Mouse (Mus musculus) kidney, adult 9 months (tissue): ENCODE results near the gene Ibsp.

Experiments
- DNase-seq: peaks from one replicate; pipeline ENCODE4 v3.0.0; 2022

Ibsp gene

GRCm38 (mm10) chr5:104298994-104299393, at the start of gene Ibsp:
TSS of gene Ibsp (plus strand) at chr5:104299171.
- DNase-seq = no peak

GRCm38 (mm10) chr5:104251811-104252210, 47.2 kb upstream of the Ibsp start:
- no peak for DNase-seq

- no peak for DNase-seq
Observed at GRCm38 (mm10) chr5:104256585-104256984, 42.4 kb upstream of the Ibsp start.

GRCm38 (mm10) chr5:104261908-104262461, 37.0 kb upstream of the Ibsp start:
- no peak for DNase-seq

GRCm38 (mm10) chr5:104263014-104263776, 35.8 kb upstream of the Ibsp start:
- no peak for DNase-seq

GRCm38 (mm10) chr5:104294201-104294600, 4.8 kb upstream of the Ibsp start:
- DNase-seq = no peak

- DNase-seq = no peak
Observed at GRCm38 (mm10) chr5:104314073-104314472, 15.1 kb downstream of the Ibsp start.

- no peak for DNase-seq
Observed at GRCm38 (mm10) chr5:104325029-104325428, 26.1 kb downstream of the Ibsp start, which contains the start of gene Mepe. TSS of gene Mepe (plus strand) at chr5:104325329.

- no peak for DNase-seq
Observed at GRCm38 (mm10) chr5:104326884-104327283, 27.9 kb downstream of the Ibsp start.

- DNase-seq = no peak
Observed at GRCm38 (mm10) chr5:104327389-104327788, 28.4 kb downstream of the Ibsp start.

GRCm38 (mm10) chr5:104327876-104328275, 28.9 kb downstream of the Ibsp start:
- DNase-seq = no peak

- DNase-seq = no peak
Observed at GRCm38 (mm10) chr5:104328317-104328850, 29.4 kb downstream of the Ibsp start.

GRCm38 (mm10) chr5:104329381-104329780, 30.4 kb downstream of the Ibsp start:
- no peak for DNase-seq

GRCm38 (mm10) chr5:104330088-104330487, 31.1 kb downstream of the Ibsp start:
- DNase-seq = no peak

GRCm38 (mm10) chr5:104332296-104332695, 33.3 kb downstream of the Ibsp start:
- DNase-seq = no peak

GRCm38 (mm10) chr5:104333231-104333640, 34.3 kb downstream of the Ibsp start:
- peak; percentile 71 for DNase-seq

- DNase-seq = no peak
Observed at GRCm38 (mm10) chr5:104333643-104334042, 34.7 kb downstream of the Ibsp start.

- no peak for DNase-seq
Observed at GRCm38 (mm10) chr5:104334516-104334915, 35.5 kb downstream of the Ibsp start.

GRCm38 (mm10) chr5:104335962-104336361, 37.0 kb downstream of the Ibsp start:
- DNase-seq = no peak

- no peak for DNase-seq
Observed at GRCm38 (mm10) chr5:104337491-104337890, 38.5 kb downstream of the Ibsp start.

GRCm38 (mm10) chr5:104339009-104339408, 40.0 kb downstream of the Ibsp start:
- no peak for DNase-seq

GRCm38 (mm10) chr5:104339706-104340512, 40.9 kb downstream of the Ibsp start:
- DNase-seq = no peak

GRCm38 (mm10) chr5:104340513-104340829, 41.5 kb downstream of the Ibsp start:
- DNase-seq = no peak

GRCm38 (mm10) chr5:104342881-104343280, 43.9 kb downstream of the Ibsp start:
- peak; percentile 46 for DNase-seq
